Mouse (Mus musculus): ENCODE measurements around the gene Iqcn. TPM values are rescaled to one million over a fixed set of nuclear protein-coding genes. Genes with fewer than 3 reads are reported as not detected.

The Iqcn gene
- polyA plus RNA-seq, 1 experiment from 2014 or later = 0.04 TPM

GRCm38 (mm10) chr8:70765838-70766570 lies 62.7 kb downstream of the Iqcn start:
- Histone ChIP-seq H3K36me3 (ENCODE audit: control insufficient read depth, insufficient read depth, low read length) (peaks cover 9% of the 10 kb centered on the region; the same call in 1 of the 2 replicates), H3K27ac (ENCODE audit: low read depth, low read length) (no peak overlapping the region), H3K4me2 (peak overlapping the region; percentile 56), H3K4me1 (ENCODE audit: control insufficient read depth, insufficient read depth, low read length) (peaks cover 13% of the 10 kb centered on the region), H3K27me3 (ENCODE audit: control insufficient read depth, insufficient read depth, low read length) (peaks cover 2% of the 10 kb centered on the region; the same call in 1 of the 2 replicates), H3K9me3 (ENCODE audit: control insufficient read depth, low read length) (no peaks in the 10 kb centered on the region), H3K9ac (ENCODE audit: low read length) (peak overlapping the region; percentile 54), H3K4me3 (ENCODE audit: low read depth, low read length) (peak overlapping the region; percentile 27)
- 2% methylated on average over 34 of the region's 34 CpGs for WGBS
- peak; percentile 90 for DNase-seq (ENCODE audit: low spot score, missing footprints)
- no peak for ATAC-seq (ENCODE audit: low FRiP score)

DNA sequence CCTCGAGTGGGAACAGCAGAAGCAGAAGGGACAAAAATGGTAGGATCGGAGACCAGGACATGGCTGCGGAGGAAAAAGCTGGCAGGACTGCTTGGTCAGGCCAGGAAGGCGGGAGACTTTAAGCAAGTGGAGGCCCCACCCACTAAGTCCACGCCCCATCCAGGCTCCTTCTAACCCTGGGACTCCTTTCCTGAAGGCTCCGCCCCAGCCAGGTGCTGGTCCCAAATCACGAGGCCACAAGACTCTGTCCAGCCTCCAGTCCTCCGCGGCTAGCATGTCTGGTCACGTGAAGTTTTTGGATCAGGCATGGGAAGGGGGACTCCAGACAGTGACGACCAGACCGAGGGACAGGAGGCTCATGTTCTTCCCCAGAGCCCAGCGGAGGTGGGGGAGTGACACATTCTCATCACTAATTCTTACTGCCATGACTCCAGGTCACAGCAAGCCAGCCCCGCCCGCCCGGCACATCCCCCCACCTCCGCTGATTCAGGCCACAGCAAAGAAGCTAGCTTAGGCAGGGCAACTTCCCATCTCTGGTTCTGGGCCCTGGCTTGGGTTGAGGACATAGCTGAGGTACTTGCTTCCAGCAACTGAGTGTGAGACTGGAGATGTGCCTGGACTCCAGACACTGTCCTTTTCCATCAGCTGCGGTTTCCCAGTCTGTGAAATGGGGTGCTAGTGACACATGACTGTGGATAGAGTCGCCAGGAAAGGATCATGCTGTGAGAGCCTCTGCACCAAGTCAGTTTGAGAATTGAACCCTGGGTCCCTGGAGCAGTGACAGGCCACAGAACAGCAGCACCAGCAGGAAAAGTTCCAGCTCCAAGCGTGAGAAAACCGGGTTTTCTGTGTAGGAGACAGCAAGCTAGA lies 63.5 kb downstream of the Iqcn start:
- Histone ChIP-seq H3K9me3 (ENCODE audit: control insufficient read depth, low read length) (no peaks in the 10 kb centered on the region), H3K9ac (ENCODE audit: low read length) (peak overlapping the region; percentile 54), H3K4me3 (ENCODE audit: low read depth, low read length) (peak overlapping the region; percentile 27), H3K27me3 (ENCODE audit: control insufficient read depth, insufficient read depth, low read length) (peaks cover 2% of the 10 kb centered on the region; the same call in 1 of the 2 replicates), H3K4me2 (peak overlapping the region; percentile 56), H3K36me3 (ENCODE audit: control insufficient read depth, insufficient read depth, low read length) (peaks cover 9% of the 10 kb centered on the region; the same call in 1 of the 2 replicates), H3K27ac (ENCODE audit: low read depth, low read length) (no peak overlapping the region), H3K4me1 (ENCODE audit: control insufficient read depth, insufficient read depth, low read length) (peaks cover 13% of the 10 kb centered on the region)
- WGBS = 6% methylated on average over 21 of the region's 21 CpGs
- ATAC-seq (ENCODE audit: low FRiP score) (peak; percentile 16; the same call in 1 of the 2 replicates), DNase-seq (ENCODE audit: low spot score, missing footprints) (peak; percentile 93)

Other genes starting within 250 kb of the Iqcn start
- gene Klhl26, start 226.5 kb upstream of the Iqcn start, polyA plus RNA-seq (2014; fragmentation: Nextera tagmentation; extraction: Ambion mirVana) = 12.6 and 13.1 TPM in 2 replicates
- 12.3 TPM in 2 replicates for gene Tmem59l, start 216.1 kb upstream of the Iqcn start, polyA plus RNA-seq (2014; fragmentation: Nextera tagmentation; extraction: Ambion mirVana)
- gene Crlf1, start 210.3 kb upstream of the Iqcn start, polyA plus RNA-seq (2014; fragmentation: Nextera tagmentation; extraction: Ambion mirVana) = 0.23 and 0.90 TPM in 2 replicates
- gene Rex1bd, start 196.7 kb upstream of the Iqcn start, polyA plus RNA-seq (2014; fragmentation: Nextera tagmentation; extraction: Ambion mirVana) = 126 and 129 TPM in 2 replicates
- 774 and 852 TPM in 2 replicates for gene Uba52, start 192.7 kb upstream of the Iqcn start, polyA plus RNA-seq (2014; fragmentation: Nextera tagmentation; extraction: Ambion mirVana)
- 203 and 215 TPM in 2 replicates for gene Fkbp8, start 175.7 kb upstream of the Iqcn start, polyA plus RNA-seq (2014; fragmentation: Nextera tagmentation; extraction: Ambion mirVana)
- 48.0 and 50.0 TPM in 2 replicates for gene Kxd1, start 175.5 kb upstream of the Iqcn start, polyA plus RNA-seq (2014; fragmentation: Nextera tagmentation; extraction: Ambion mirVana)
- 13.0 TPM in 2 replicates for gene Ell, start 164.0 kb upstream of the Iqcn start, polyA plus RNA-seq (2014; fragmentation: Nextera tagmentation; extraction: Ambion mirVana)
- gene Isyna1, start 109.1 kb upstream of the Iqcn start, polyA plus RNA-seq (2014; fragmentation: Nextera tagmentation; extraction: Ambion mirVana) = 46.1 and 56.0 TPM in 2 replicates
- 87.8 and 96.9 TPM in 2 replicates for gene Ssbp4, start 94.6 kb upstream of the Iqcn start, polyA plus RNA-seq (2014; fragmentation: Nextera tagmentation; extraction: Ambion mirVana)
- 1.2 and 1.3 TPM in 2 replicates for gene Lrrc25, start 87.3 kb upstream of the Iqcn start, polyA plus RNA-seq (2014; fragmentation: Nextera tagmentation; extraction: Ambion mirVana)
- gene Gdf15, start 71.0 kb upstream of the Iqcn start, polyA plus RNA-seq (2014; fragmentation: Nextera tagmentation; extraction: Ambion mirVana) = 0.10 and 0.11 TPM in 2 replicates
- 103 and 108 TPM in 2 replicates for gene Pgpep1, start 43.1 kb upstream of the Iqcn start, polyA plus RNA-seq (2014; fragmentation: Nextera tagmentation; extraction: Ambion mirVana)
- gene Lsm4, start 30.2 kb upstream of the Iqcn start, polyA plus RNA-seq (2014; fragmentation: Nextera tagmentation; extraction: Ambion mirVana) = 305 and 326 TPM in 2 replicates
- gene Jund, start 4.5 kb upstream of the Iqcn start, polyA plus RNA-seq (2014; fragmentation: Nextera tagmentation; extraction: Ambion mirVana) = 119 and 138 TPM in 2 replicates
- not detected in 2 replicates for gene Gm3336, start 15.1 kb downstream of the Iqcn start, polyA plus RNA-seq (2014; fragmentation: Nextera tagmentation; extraction: Ambion mirVana)
- gene Pde4c, start 20.3 kb downstream of the Iqcn start, polyA plus RNA-seq (2014; fragmentation: Nextera tagmentation; extraction: Ambion mirVana) = 0.16 TPM in 1 of 2 replicates, not detected in the other
- 56.6 and 66.1 TPM in 2 replicates for gene Rab3a, start 51.2 kb downstream of the Iqcn start, polyA plus RNA-seq (2014; fragmentation: Nextera tagmentation; extraction: Ambion mirVana)
- gene Mpv17l2, start 57.5 kb downstream of the Iqcn start, polyA plus RNA-seq (2014; fragmentation: Nextera tagmentation; extraction: Ambion mirVana) = 28.3 and 29.6 TPM in 2 replicates
- 25.4 and 30.2 TPM in 2 replicates for gene Pik3r2, start 73.3 kb downstream of the Iqcn start, polyA plus RNA-seq (2014; fragmentation: Nextera tagmentation; extraction: Ambion mirVana)
- gene Mast3, start 101.6 kb downstream of the Iqcn start, polyA plus RNA-seq (2014; fragmentation: Nextera tagmentation; extraction: Ambion mirVana) = 9.1 and 10.1 TPM in 2 replicates
- 0.38 TPM in 1 of 2 replicates, not detected in the other for gene Il12rb1, start 105.0 kb downstream of the Iqcn start, polyA plus RNA-seq (2014; fragmentation: Nextera tagmentation; extraction: Ambion mirVana)
- gene Arrdc2, start 136.3 kb downstream of the Iqcn start, polyA plus RNA-seq (2014; fragmentation: Nextera tagmentation; extraction: Ambion mirVana) = 7.1 and 8.0 TPM in 2 replicates
- 10.9 and 12.4 TPM in 2 replicates for gene Kcnn1, start 159.8 kb downstream of the Iqcn start, polyA plus RNA-seq (2014; fragmentation: Nextera tagmentation; extraction: Ambion mirVana)
- 161 and 166 TPM in 2 replicates for gene Ccdc124, start 170.5 kb downstream of the Iqcn start, polyA plus RNA-seq (2014; fragmentation: Nextera tagmentation; extraction: Ambion mirVana)
- 0.61 and 0.77 TPM in 2 replicates for gene Slc5a5, start 189.3 kb downstream of the Iqcn start, polyA plus RNA-seq (2014; fragmentation: Nextera tagmentation; extraction: Ambion mirVana)
- 2,833 and 3,086 TPM in 2 replicates for gene Rpl18a, start 194.0 kb downstream of the Iqcn start, polyA plus RNA-seq (2014; fragmentation: Nextera tagmentation; extraction: Ambion mirVana)
- 31.2 and 35.4 TPM in 2 replicates for gene Map1s, start 202.5 kb downstream of the Iqcn start, polyA plus RNA-seq (2014; fragmentation: Nextera tagmentation; extraction: Ambion mirVana)